Mouse (Mus musculus) embryonic fibroblast, embryonic 13.5 days (primary cell): ENCODE measurements around the gene Tnfrsf8.

ENCODE experiments used
- CTCF ChIP-seq: IDR thresholded peaks from 2 replicates; pipeline ENCODE4 v1.5.1; 2011; ENCODE audit warnings: mild to moderate bottlenecking, control low read depth, low read length, moderate library complexity, borderline replicate concordance; ENCODE audit not compliant: insufficient read depth
- POLR2A ChIP-seq: IDR thresholded peaks from 2 replicates; pipeline ENCODE4 v1.6.1; 2011; ENCODE audit warnings: low read depth, mild to moderate bottlenecking, control low read depth, low read length, moderate library complexity

DNA sequence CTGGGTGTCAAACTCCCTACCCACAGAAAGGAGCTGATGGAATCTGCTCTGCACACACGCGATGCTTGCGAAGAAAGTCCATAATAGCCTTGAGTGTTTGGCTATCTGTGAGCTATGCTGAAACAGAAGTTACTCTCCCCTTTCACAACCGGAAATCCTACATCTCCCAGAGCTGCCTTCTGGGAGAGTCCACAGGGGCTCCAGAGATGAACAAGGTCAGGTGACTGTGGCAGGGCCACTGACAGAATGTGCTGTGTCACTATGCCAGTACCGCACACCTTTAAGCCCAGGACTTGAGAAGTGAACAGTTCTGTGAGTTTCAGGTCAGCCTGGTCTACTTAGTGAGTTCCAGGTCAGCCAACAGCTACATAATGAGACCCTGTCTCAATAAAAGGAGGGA, 20.4 kb downstream of the Tnfrsf8 start:
- TF ChIP-seq POLR2A (no peak), CTCF (no peak)
